Mouse (Mus musculus) lung, postnatal 25 days (tissue): Measurements from ENCODE around the gene Ghr.

Experiments used
- DNase-seq: peaks from one replicate; pipeline ENCODE4 v3.0.0; 2022; ENCODE audit warnings: low spot score

Ghr gene

DNA sequence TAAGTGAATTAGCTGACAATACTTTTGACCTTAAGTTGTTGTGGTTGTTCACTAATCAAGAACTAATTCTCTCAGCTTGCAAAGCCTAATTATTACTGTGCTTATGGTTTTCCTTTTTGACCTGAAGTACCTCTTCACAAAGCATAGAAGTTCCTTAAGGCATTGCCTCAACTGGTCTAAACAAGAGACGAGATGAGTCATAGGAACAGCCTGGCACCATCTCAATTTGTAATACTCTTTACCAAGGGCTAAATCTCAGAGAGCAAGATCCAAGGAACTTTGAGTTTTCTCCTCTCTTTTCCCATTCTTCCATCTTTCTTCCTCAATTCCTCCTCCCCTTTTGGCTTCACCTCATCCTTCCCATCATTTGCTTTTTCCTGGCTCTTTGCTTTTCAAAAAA, 69.3 kb downstream of the Ghr start:
- peak; percentile 24 for DNase-seq

DNA sequence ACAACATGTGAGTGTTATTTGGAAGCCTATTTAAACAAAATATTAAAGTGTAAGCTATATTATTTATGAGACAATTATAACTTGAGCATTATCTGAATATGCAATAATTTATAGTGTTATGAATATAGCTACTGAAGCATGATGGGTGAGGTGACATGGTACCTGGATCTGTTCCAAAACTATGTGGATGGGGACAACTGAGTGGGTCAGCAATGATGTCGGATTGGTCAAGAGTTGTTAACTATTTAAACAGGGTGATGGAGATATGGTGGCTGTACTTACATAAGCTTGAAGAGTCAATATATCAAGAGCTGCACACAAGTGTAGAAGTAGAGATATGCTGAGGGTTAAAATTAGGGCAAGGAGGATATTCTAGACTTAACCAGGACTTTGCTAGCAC, 70.9 kb downstream of the Ghr start:
- no peak for DNase-seq

DNA sequence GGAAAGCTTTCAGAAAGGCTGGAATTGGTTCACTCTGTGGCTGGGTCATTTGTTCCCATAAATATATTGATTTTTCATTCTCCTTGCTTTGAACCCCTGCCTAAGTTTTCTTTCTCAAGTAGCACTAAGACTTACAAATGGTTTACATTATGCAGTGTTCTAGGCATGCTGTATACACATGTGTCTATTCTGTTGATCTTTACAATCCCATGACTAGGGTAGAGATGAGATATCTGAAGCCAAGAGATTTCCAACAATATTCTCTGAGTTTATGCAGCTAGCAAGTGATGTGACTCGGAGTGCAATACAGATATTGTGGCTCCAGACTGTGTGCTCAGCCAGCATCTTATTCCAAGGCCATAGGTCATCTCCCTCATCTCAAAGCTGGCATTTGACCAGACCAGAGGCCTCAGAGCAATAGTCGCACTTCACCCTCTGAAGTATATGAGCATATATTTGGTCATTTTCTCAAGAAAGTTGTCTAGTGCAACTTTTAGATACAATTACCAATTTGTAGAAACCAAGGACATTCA, 71.6 kb downstream of the Ghr start:
- DNase-seq: no peak

DNA sequence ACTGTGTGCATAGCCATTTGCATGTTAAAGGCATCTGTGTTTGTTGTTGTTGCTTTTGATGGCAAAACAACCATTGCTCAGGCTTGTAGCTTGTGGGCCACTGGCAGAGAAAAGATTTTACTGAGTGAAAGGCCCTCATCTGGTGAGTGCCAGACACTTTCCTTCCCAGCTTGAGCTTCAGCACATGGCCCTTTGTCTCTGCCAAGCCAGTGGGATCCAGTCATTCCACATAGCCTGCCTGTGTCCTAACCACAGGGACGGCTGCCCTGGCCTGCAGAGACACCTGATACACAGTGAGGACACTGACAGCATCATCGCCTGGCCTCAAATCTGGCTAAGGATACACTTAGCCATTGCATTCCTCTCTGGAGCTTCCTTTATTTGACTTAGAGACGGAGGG, 74.2 kb downstream of the Ghr start:
- no peak for DNase-seq

DNA sequence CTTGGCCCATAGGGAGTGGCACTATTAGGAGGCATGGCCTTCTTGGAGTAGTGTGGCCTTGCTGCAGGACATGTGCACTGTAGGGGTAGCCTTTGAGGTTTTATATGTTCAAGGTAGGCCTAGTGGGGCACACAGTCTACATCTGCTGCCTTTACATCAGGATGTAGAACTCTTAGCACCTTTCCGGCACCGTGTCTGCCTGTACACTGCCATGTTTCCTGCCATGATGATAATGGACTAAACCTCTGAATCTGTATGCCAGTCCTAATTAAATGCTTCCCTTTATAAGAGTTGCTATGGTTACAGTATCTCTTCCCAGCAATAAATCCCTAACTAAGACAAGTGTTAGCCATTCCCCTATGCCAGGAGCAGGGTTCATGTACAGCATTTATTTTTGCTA, 76.0 kb downstream of the Ghr start:
- DNase-seq: no peak

- DNase-seq: peak; percentile 32
These were observed 78.6 kb downstream of the Ghr start for GRCm38 (mm10) chr15:3504700-3505099.

GRCm38 (mm10) chr15:3501683-3502082, 81.6 kb downstream of the Ghr start:
- no peak for DNase-seq

DNA sequence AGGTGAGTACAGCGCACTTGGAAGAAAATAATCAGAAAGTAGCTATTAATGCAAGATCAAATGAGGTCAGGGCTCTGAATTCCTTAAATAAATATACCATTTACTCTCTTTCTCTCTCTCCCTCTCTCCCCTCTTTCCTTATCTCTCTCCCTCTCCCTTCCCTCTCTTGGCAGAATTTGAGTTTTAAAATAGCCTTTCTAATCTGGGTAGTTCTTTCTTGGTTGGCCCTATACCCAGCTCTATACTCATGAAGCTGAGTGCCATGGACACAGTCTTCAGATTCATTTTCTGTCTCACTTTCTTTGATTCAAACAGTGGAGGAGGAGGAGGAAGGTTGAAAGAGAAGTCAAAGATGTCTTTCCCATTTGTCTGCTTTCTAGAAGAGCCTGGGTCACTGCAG, 84.3 kb downstream of the Ghr start:
- DNase-seq: no peak

DNA sequence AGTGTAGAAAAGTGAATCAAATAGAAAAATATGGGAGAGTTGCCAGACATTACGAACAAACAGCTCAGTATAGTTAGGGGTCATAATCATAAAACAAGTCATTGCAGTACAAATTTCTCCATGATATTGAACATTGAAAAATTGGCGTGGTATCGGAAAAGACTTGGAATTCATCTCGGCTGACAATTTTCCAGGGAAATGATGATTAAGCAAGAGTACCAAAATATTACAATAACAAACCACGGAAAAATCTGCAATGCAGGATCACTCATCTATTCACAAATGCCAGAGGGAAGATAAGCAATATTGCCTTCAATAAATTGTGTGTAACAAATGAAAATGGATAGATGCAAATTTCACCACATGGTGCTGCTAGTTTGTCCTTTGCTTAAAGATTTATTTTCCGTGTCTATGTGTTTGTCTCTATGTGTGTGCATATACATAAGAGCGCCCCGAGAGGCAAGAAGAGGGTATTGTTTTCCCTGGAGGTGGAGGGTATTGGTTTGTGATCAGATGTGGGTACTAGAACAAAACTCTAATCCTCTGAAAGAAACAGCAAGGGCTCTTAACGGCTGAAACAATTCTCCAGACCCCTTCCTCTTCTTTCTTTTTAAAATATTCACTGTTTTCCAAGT, 85.2 kb downstream of the Ghr start:
- no peak for DNase-seq

DNA sequence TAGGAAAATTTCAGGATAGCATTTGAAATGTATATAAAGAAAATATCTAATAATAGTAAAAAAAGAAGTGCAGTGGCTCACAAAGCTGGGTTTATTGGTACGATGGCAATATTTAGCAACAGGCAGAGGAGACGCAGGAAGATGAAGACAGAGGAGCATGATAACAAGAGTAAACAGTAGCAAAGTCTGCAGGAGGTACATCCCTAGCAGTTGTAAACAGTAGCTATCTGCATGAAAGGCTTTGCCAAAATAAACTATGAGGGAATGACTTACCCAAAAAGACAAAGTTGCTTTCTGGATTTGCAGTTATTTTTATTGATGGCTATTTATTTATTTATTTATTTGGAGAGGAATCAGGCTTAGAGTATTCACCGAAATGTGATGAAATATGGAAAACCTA, 92.4 kb downstream of the Ghr start:
- DNase-seq: peak; percentile 15

DNA sequence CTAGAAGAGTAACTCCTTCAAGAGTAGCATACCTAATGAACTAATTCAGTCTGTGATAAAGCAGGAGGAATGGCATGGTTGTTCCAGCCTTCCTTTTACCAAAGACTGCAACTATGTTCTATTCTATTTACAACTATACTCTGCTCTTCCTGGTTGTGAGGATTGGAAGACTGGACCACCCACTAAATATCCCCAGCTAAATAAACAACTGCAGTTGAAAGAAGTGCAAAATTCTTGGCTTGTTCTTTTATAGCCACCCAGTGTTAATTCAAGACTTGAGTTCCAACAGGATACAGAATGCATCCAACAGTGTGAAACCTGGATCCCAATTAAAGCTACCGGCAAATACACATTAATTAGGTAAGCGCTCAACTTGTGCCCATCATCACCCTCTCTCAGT, 93.3 kb downstream of the Ghr start:
- no peak for DNase-seq

DNA sequence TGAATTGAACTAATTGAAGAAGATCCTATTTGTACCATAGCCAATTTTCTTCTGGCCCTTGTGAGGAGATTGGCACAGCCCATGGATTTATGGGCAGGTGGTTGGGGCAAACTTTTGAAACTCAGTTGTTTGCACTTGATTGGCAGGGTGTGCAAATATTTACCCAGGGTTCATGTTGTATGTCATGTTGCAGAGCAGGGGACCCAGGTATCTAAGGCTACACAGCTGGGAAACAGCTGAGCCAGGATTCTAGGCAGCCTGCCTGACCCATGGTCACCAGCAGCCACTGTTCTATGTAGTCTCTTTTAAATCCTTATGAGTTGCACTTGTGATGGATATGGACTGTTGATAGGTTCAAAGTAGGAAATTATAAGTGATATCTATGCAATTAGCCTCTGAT, 94.1 kb downstream of the Ghr start:
- no peak for DNase-seq

GRCm38 (mm10) chr15:3488601-3489000, 94.7 kb downstream of the Ghr start:
- no peak for DNase-seq

GRCm38 (mm10) chr15:3486691-3487090, 96.6 kb downstream of the Ghr start:
- DNase-seq: no peak

DNA sequence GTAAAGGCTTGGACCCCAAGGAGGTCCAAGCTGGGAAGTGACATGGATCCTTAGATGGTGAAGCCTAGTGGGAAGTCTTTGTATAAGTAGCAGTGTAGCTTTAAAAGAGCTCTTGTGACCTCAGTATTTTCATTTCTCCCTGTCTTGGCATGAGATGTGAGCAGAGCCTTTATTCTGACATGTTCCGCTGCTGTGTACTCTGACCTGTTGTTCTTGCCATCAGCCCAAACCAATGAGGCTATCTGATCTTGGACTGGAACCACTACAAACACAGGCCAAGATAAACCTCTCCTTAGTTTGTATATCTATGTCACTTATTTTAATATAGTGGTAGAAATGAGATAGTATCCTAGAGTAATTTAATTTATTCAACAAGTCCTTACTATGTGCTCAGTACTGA, 97.9 kb downstream of the Ghr start:
- DNase-seq: peak; percentile 30

DNA sequence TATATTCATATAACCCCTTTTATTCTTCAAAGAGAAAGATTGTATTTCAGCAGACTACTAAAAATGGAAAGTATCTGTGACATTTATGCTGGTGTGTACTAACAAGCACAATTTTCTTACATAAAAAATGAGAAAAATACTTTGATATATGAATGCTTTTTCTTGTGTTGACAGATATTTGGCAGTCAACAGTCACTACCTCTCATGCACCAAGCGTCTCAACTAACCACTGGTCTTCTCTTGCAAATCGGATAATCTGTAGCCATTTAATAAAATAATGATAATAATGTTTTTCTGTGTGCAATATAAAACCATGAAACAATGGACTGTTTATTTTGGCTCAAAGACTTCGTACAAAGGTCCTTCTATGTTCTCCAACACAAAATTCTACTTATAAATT, 99.8 kb downstream of the Ghr start:
- no peak for DNase-seq

DNA sequence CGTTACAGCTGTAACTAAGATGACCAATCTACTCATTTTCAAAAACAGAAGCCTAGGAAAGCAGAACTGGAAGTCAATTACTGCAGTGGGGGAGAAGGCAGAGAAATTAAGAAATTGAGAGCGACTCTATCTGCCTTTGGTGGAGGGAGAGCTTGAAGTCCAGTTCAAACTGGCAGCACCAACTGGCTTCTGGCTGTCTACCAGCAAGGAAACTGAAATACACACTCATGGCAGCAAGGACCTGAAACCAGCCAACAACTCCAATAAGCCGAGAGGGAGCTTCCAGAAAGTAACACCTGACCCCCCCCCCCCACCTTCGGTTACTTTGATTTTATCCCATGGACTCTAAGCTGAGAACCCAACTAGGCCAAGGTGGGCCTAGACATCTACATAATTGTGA, 114.1 kb downstream of the Ghr start:
- DNase-seq: no peak

GRCm38 (mm10) chr15:3466608-3467007, 116.7 kb downstream of the Ghr start:
- DNase-seq: no peak

DNA sequence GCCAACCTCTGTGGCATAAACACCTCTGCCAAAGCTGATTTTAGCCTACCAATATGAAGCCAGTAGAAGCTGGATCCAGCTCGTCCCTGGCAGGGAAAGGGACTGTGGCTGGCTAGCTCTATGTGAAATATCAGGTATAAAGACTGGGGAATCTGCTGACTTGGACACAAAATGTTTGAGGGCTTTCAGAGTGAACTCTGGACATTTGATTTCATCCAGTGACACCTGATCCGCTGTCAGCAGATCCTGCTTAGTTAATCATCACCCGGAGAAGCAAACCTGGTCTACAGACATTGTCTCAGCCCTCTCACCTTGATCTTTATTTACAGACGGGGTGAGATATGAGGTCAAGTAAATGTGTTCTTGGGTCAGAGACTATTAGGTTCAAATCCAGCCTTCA, 118.5 kb downstream of the Ghr start:
- no peak for DNase-seq

GRCm38 (mm10) chr15:3456543-3456942, 126.7 kb downstream of the Ghr start:
- DNase-seq: no peak

GRCm38 (mm10) chr15:3455572-3455971, 127.7 kb downstream of the Ghr start:
- DNase-seq: no peak

DNA sequence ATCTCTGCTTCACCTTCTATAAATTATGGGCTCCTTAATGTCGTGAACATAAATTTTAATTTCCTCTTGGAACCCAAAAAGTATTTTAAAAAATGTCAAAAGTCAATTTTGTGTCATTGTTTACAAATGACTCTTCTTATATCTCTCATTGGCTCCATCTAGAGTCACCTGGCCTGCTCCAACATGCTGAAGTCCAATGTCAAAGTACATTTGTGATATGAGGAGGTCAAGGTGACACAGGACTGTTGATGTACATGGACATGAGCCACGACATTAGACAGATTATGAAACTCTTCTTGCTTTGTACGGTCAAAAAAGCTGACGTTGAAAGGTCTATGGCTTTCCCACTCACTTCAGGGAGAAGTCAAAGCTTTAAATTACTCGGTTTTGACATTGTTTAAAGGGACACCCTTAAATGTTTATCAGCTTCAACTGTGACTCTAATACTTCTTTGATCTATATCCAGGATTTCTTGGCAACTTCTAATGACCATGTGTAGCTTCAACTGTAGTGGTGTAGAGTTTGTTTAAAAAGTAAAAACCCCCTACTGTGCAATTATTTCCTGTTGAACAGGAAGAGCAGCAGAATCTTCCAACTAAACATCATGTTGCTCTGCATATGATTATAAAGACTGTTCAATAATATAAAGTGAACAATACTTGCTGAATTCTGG, 131.1 kb downstream of the Ghr start:
- no peak for DNase-seq

DNA sequence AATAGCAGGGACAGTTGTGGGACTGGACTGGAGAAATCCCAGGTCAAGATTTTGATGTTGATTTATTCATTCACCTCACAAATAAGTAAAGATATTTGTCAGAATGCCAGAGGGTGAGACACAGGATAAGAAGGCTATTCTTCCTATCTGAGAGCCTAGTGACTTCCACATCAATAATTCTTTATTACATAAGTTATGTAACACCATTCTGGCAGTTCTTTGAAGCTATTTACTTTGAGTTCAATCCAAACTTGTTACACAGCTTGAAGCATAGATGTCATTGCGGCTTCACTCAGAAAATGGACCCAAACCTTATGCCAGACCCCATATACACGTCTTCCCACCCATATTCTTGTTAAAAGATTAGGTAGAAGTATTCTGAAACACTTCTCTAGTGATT, 133.7 kb downstream of the Ghr start:
- no peak for DNase-seq
